Mouse (Mus musculus): ENCODE results near the gene Synj2bp. TPM values are rescaled to one million over a fixed set of nuclear protein-coding genes. Genes with fewer than 3 reads are reported as not detected.
"Not testable (repeated sequence)": the region's sequence is repeated elsewhere in the genome, so short reads cannot be mapped to it uniquely, and the experiment has no call there.

Gene Synj2bp
- polyA plus RNA-seq, 1 experiment from 2014 or later = 29.7 TPM

GRCm38 (mm10) chr12:81484727-81485191 lies 48.0 kb downstream of the Synj2bp start, which contains the start of gene Cox16:
Gene Cox16, minus strand, starts transcription at chr12:81485127.
- Histone ChIP-seq H3K27me3 (no peaks in the 10 kb centered on the region), H3K36me3 (no peaks in the 10 kb centered on the region), H3K9ac (peak within 1 kb of the TSS; percentile 78), H3K27ac (peak within 1 kb of the TSS; percentile 95), H3K4me2 (peak within 1 kb of the TSS; percentile 71), H3K9me3 (replicated peaks) (no peaks in the 10 kb centered on the region), H3K4me3 (peak within 1 kb of the TSS; percentile 73), H3K4me1 (replicated peaks) (peaks cover 6% of the 10 kb centered on the region; the same call in 1 of the 2 replicates)
- WGBS = under 1% methylated on average over 31 of the region's 31 CpGs
- peak; percentile 96 for ATAC-seq (replicated peaks; ENCODE audit: insufficient number of reproducible peaks, insufficient read depth, low FRiP score, low read depth)

GRCm38 (mm10) chr12:81484212-81484611 lies 48.5 kb downstream of the Synj2bp start:
- H3K27me3 ChIP-seq = no peaks in the 10 kb centered on the region
- WGBS = 4% methylated on average over 7 of the region's 7 CpGs
- H3K4me3 ChIP-seq = peak overlapping the region; percentile 73
- H3K9ac ChIP-seq = peak overlapping the region; percentile 78
- H3K4me1 ChIP-seq (replicated peaks) = peaks cover 6% of the 10 kb centered on the region; the same call in 1 of the 2 replicates
- H3K9me3 ChIP-seq (replicated peaks) = no peaks in the 10 kb centered on the region
- peak overlapping the region; percentile 71 for H3K4me2 ChIP-seq
- no peak for ATAC-seq (replicated peaks; ENCODE audit: insufficient number of reproducible peaks, insufficient read depth, low FRiP score, low read depth)
- no peaks in the 10 kb centered on the region; the same call in 1 of the 2 replicates for H3K36me3 ChIP-seq
- H3K27ac ChIP-seq = peak overlapping the region; percentile 95; the same call in 1 of the 2 replicates

- no peaks in the 10 kb centered on the region for H3K9me3 ChIP-seq (replicated peaks)
- H3K4me2 ChIP-seq = peak overlapping the region; percentile 71
- no peak overlapping the region for H3K27ac ChIP-seq
- no peaks in the 10 kb centered on the region; the same call in 1 of the 2 replicates for H3K36me3 ChIP-seq
- no peak for ATAC-seq (replicated peaks; ENCODE audit: insufficient number of reproducible peaks, insufficient read depth, low FRiP score, low read depth)
- H3K9ac ChIP-seq = peak overlapping the region; percentile 38; the same call in 1 of the 2 replicates
- H3K4me3 ChIP-seq = peak overlapping the region; percentile 73
- H3K4me1 ChIP-seq (replicated peaks) = peaks cover 6% of the 10 kb centered on the region; the same call in 1 of the 2 replicates
- no peaks in the 10 kb centered on the region for H3K27me3 ChIP-seq
- WGBS = 25% methylated on average over 17 of the region's 17 CpGs
Measured at GRCm38 (mm10) chr12:81483656-81484055, 49.1 kb downstream of the Synj2bp start.

- WGBS = 91% methylated on average over 7 of the region's 7 CpGs
- H3K27me3 ChIP-seq; H3K4me3 ChIP-seq; H3K36me3 ChIP-seq; H3K9me3 ChIP-seq (replicated peaks); H3K9ac ChIP-seq; H3K4me1 ChIP-seq (replicated peaks); ATAC-seq (replicated peaks; ENCODE audit: insufficient number of reproducible peaks, insufficient read depth, low FRiP score, low read depth); H3K4me2 ChIP-seq; H3K27ac ChIP-seq: not testable (repeated sequence)
Measured at GRCm38 (mm10) chr12:81459051-81459450, 73.7 kb downstream of the Synj2bp start.

Other genes with a start within 250 kb of the Synj2bp start
- 0.60 TPM in 2 replicates for gene Slc8a3, start 199.7 kb downstream of the Synj2bp start, polyA plus RNA-seq (2015; fragmentation: Nextera tagmentation; extraction: Ambion mirVana)
- 0.14 and 0.22 TPM in 2 replicates for gene Gm4787, start 153.4 kb downstream of the Synj2bp start, polyA plus RNA-seq (2015; fragmentation: Nextera tagmentation; extraction: Ambion mirVana)
- gene Adam4, start 111.0 kb downstream of the Synj2bp start, polyA plus RNA-seq (2015; fragmentation: Nextera tagmentation; extraction: Ambion mirVana) = 0.23 and 0.39 TPM in 2 replicates
- 79.0 and 88.6 TPM in 2 replicates for gene Cox16, start 47.8 kb downstream of the Synj2bp start, polyA plus RNA-seq (2015; fragmentation: Nextera tagmentation; extraction: Ambion mirVana)
- gene Gm20498, start within 50 bp of the Synj2bp start, polyA plus RNA-seq (2015; fragmentation: Nextera tagmentation; extraction: Ambion mirVana) = 26.9 and 28.9 TPM in 2 replicates
- 0.15 and 0.23 TPM in 2 replicates for gene Adam21, start 35.6 kb upstream of the Synj2bp start, polyA plus RNA-seq (2015; fragmentation: Nextera tagmentation; extraction: Ambion mirVana)
- 37.6 and 42.4 TPM in 2 replicates for gene Med6, start 62.1 kb upstream of the Synj2bp start, polyA plus RNA-seq (2015; fragmentation: Nextera tagmentation; extraction: Ambion mirVana)
- gene Ttc9, start 98.3 kb upstream of the Synj2bp start, polyA plus RNA-seq (2015; fragmentation: Nextera tagmentation; extraction: Ambion mirVana) = 3.7 and 4.7 TPM in 2 replicates
- 0.19 and 0.30 TPM in 2 replicates for gene Map3k9, start 248.3 kb upstream of the Synj2bp start, polyA plus RNA-seq (2015; fragmentation: Nextera tagmentation; extraction: Ambion mirVana)

All from heart, embryonic 15.5 days (tissue).